Mouse (Mus musculus): ENCODE results near the gene Atxn2l. TPM values are rescaled to one million over a fixed set of nuclear protein-coding genes. Genes with fewer than 3 reads are reported as not detected.

Atxn2l gene
- total and polyA plus RNA-seq, 3 experiments, result 32.0 to 843 (median 301) TPM

GRCm38 (mm10) chr7:126472713-126473112 is 30.5 kb downstream of the Atxn2l start:
- Histone ChIP-seq H3K9me3 (replicated peaks) (no peaks in the 10 kb centered on the region), H3K36me3 (replicated peaks) (peaks cover 61% of the 10 kb centered on the region), H3K27me3 (ENCODE audit: insufficient read depth, low read length) (no peaks in the 10 kb centered on the region), H3K4me3 (ENCODE audit: low read depth, low read length) (peak overlapping the region; percentile 27; the same call in 1 of the 2 replicates), H3K4me1 (ENCODE audit: insufficient read depth, low read depth, low read length) (peaks cover 53% of the 10 kb centered on the region)
- DNase-seq (ENCODE audit: low spot score) (no peak), ATAC-seq (ENCODE audit: extremely low read depth, insufficient number of reproducible peaks, low FRiP score, poor library complexity, severe bottlenecking) (no peak)
- no peak for TF ChIP-seq TAL1 (conservative IDR thresholded peaks at IDR 0.05; ENCODE audit: low read depth, low read length)
- TF ChIP-seq CTCF (IDR thresholded peaks at IDR 0.05; ENCODE audit: low read depth, low read length), result no peak
- TF ChIP-seq GATA2 (IDR thresholded peaks at IDR 0.05; ENCODE audit: borderline replicate concordance, low read depth, low read length), result no peak
- no peak for TF ChIP-seq POLR2AphosphoS5 (IDR thresholded peaks at IDR 0.05; ENCODE audit: insufficient replicate concordance, low read depth, low read length)
- TF ChIP-seq GATA1 (IDR thresholded peaks at IDR 0.05; ENCODE audit: borderline replicate concordance, low read length), result no peak

GRCm38 (mm10) chr7:126472306-126472705 is 30.9 kb downstream of the Atxn2l start:
- no peaks in the 10 kb centered on the region for H3K27me3 ChIP-seq (ENCODE audit: insufficient read depth, low read length)
- peaks cover 57% of the 10 kb centered on the region for H3K4me1 ChIP-seq (ENCODE audit: insufficient read depth, low read depth, low read length)
- no peaks in the 10 kb centered on the region for H3K9me3 ChIP-seq (replicated peaks)
- DNase-seq (ENCODE audit: low spot score) (no peak), ATAC-seq (ENCODE audit: extremely low read depth, insufficient number of reproducible peaks, low FRiP score, poor library complexity, severe bottlenecking) (no peak)
- H3K4me3 ChIP-seq (ENCODE audit: low read depth, low read length), result peak overlapping the region; percentile 27; the same call in 1 of the 2 replicates
- peaks cover 65% of the 10 kb centered on the region for H3K36me3 ChIP-seq (replicated peaks)
- no peak for TF ChIP-seq GATA2 (IDR thresholded peaks at IDR 0.05; ENCODE audit: borderline replicate concordance, low read depth, low read length)
- TF ChIP-seq TAL1 (conservative IDR thresholded peaks at IDR 0.05; ENCODE audit: low read depth, low read length), result no peak
- TF ChIP-seq POLR2AphosphoS5 (IDR thresholded peaks at IDR 0.05; ENCODE audit: insufficient replicate concordance, low read depth, low read length), result no peak
- no peak for TF ChIP-seq GATA1 (IDR thresholded peaks at IDR 0.05; ENCODE audit: borderline replicate concordance, low read length)
- no peak for TF ChIP-seq CTCF (IDR thresholded peaks at IDR 0.05; ENCODE audit: low read depth, low read length)

DNA sequence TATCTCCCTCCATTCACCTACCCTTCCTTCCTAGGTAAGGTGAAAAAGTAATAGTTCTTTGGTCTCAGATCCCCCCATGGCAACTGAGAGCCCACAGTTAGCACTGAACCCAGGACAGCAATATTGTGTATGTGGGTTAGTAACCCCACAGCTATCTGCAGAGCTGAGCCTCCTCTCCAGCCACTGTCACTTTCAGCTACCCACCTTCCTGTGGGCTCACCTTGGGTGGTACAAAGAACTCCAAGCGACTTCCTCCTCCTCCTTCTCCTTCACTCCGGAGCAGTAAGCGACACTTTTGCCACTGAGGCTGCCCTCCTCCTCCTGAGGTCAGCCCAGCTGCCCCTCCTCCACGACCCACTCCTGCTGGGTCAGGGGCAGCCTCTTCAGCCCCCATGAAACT is 31.4 kb downstream of the Atxn2l start:
- TF ChIP-seq POLR2AphosphoS5 (IDR thresholded peaks at IDR 0.05; ENCODE audit: insufficient replicate concordance, low read depth, low read length) (no peak), GATA1 (IDR thresholded peaks at IDR 0.05; ENCODE audit: borderline replicate concordance, low read length) (no peak), GATA2 (IDR thresholded peaks at IDR 0.05; ENCODE audit: borderline replicate concordance, low read depth, low read length) (no peak), TAL1 (conservative IDR thresholded peaks at IDR 0.05; ENCODE audit: low read depth, low read length) (no peak), CTCF (IDR thresholded peaks at IDR 0.05; ENCODE audit: low read depth, low read length) (no peak)
- DNase-seq (ENCODE audit: low spot score) (no peak), ATAC-seq (ENCODE audit: extremely low read depth, insufficient number of reproducible peaks, low FRiP score, poor library complexity, severe bottlenecking) (no peak)
- peaks cover 70% of the 10 kb centered on the region for H3K36me3 ChIP-seq (replicated peaks)
- H3K4me3 ChIP-seq (ENCODE audit: low read depth, low read length), result no peak overlapping the region
- H3K27me3 ChIP-seq (ENCODE audit: insufficient read depth, low read length), result no peaks in the 10 kb centered on the region
- no peaks in the 10 kb centered on the region for H3K9me3 ChIP-seq (replicated peaks)
- peaks cover 58% of the 10 kb centered on the region for H3K4me1 ChIP-seq (ENCODE audit: insufficient read depth, low read depth, low read length)

GRCm38 (mm10) chr7:126471361-126471760 is 31.9 kb downstream of the Atxn2l start:
- peaks cover 75% of the 10 kb centered on the region for H3K36me3 ChIP-seq (replicated peaks)

DNA sequence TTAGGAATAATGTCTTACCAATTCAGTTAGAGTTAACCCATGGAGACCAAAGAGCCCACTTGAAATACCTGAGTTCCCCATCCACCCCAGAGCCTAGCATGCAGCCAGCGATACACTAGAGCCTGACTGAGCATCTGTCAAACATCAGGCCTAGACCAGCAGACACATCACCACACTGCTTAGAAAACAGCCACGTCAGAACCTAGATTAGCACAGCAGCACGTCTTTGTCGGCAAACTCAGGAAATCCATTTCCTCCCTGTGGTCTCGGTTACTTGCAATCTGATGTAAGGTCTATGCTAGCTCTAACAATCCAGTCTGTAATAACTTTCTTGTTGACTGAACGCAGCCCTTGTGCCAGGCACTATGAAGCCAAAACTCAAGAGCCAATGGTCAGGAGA is 33.2 kb downstream of the Atxn2l start:
- H3K4me3 ChIP-seq (ENCODE audit: low read depth, low read length), result no peak overlapping the region
- H3K9me3 ChIP-seq (replicated peaks), result no peaks in the 10 kb centered on the region
- no peak for TF ChIP-seq GATA2 (IDR thresholded peaks at IDR 0.05; ENCODE audit: borderline replicate concordance, low read depth, low read length)
- no peaks in the 10 kb centered on the region for H3K27me3 ChIP-seq (ENCODE audit: insufficient read depth, low read length)
- peaks cover 60% of the 10 kb centered on the region for H3K4me1 ChIP-seq (ENCODE audit: insufficient read depth, low read depth, low read length)
- ATAC-seq (ENCODE audit: extremely low read depth, insufficient number of reproducible peaks, low FRiP score, poor library complexity, severe bottlenecking) (no peak), DNase-seq (ENCODE audit: low spot score) (no peak)
- peaks cover 88% of the 10 kb centered on the region for H3K36me3 ChIP-seq (replicated peaks)

More at GRCm38 (mm10) chr7:126471361-126471760, 31.9 kb downstream of the Atxn2l start:
- Histone ChIP-seq H3K4me3 (ENCODE audit: low read depth, low read length) (no peak overlapping the region), H3K27me3 (ENCODE audit: insufficient read depth, low read length) (no peaks in the 10 kb centered on the region), H3K4me1 (ENCODE audit: insufficient read depth, low read depth, low read length) (peaks cover 58% of the 10 kb centered on the region), H3K9me3 (replicated peaks) (no peaks in the 10 kb centered on the region)
- TF ChIP-seq GATA1 (IDR thresholded peaks at IDR 0.05; ENCODE audit: borderline replicate concordance, low read length) (no peak), CTCF (IDR thresholded peaks at IDR 0.05; ENCODE audit: low read depth, low read length) (no peak), GATA2 (IDR thresholded peaks at IDR 0.05; ENCODE audit: borderline replicate concordance, low read depth, low read length) (no peak), POLR2AphosphoS5 (IDR thresholded peaks at IDR 0.05; ENCODE audit: insufficient replicate concordance, low read depth, low read length) (no peak), TAL1 (conservative IDR thresholded peaks at IDR 0.05; ENCODE audit: low read depth, low read length) (no peak)
- DNase-seq (ENCODE audit: low spot score) (no peak), ATAC-seq (ENCODE audit: extremely low read depth, insufficient number of reproducible peaks, low FRiP score, poor library complexity, severe bottlenecking) (no peak)

GRCm38 (mm10) chr7:126467834-126468627 is 35.2 kb downstream of the Atxn2l start:
- ATAC-seq (ENCODE audit: extremely low read depth, insufficient number of reproducible peaks, low FRiP score, poor library complexity, severe bottlenecking), result no peak
- Histone ChIP-seq H3K36me3 (replicated peaks) (peaks cover 84% of the 10 kb centered on the region), H3K4me3 (ENCODE audit: low read depth, low read length) (no peak overlapping the region), H3K27me3 (ENCODE audit: insufficient read depth, low read length) (no peaks in the 10 kb centered on the region), H3K9me3 (replicated peaks) (no peaks in the 10 kb centered on the region), H3K4me1 (ENCODE audit: insufficient read depth, low read depth, low read length) (peaks cover 65% of the 10 kb centered on the region)
- TF ChIP-seq GATA2 (IDR thresholded peaks at IDR 0.05; ENCODE audit: borderline replicate concordance, low read depth, low read length), result no peak
- TF ChIP-seq POLR2AphosphoS5 (IDR thresholded peaks at IDR 0.05; ENCODE audit: insufficient replicate concordance, low read depth, low read length), result no peak
- no peak for TF ChIP-seq TAL1 (conservative IDR thresholded peaks at IDR 0.05; ENCODE audit: low read depth, low read length)
- TF ChIP-seq GATA1 (IDR thresholded peaks at IDR 0.05; ENCODE audit: borderline replicate concordance, low read length), result no peak
- no peak for TF ChIP-seq CTCF (IDR thresholded peaks at IDR 0.05; ENCODE audit: low read depth, low read length)
- DNase-seq (ENCODE audit: low spot score), result no peak
